Mouse (Mus musculus) myocyte (in vitro differentiated cells): Measurements from ENCODE around the gene Pld5. TPM values are rescaled to one million over a fixed set of nuclear protein-coding genes. Genes with fewer than 3 reads are reported as not detected.

ENCODE experiments used
- H3K27me3 ChIP-seq: one replicate; pipeline ENCODE4 v1.6.1; 2011; ENCODE audit not compliant: control insufficient read depth, insufficient read depth, insufficient read length
- H3K36me3 ChIP-seq: one replicate; pipeline ENCODE4 v1.6.1; 2011; ENCODE audit not compliant: control insufficient read depth, insufficient read depth
- H3K4me2 ChIP-seq: one replicate; pipeline ENCODE4 v1.6.1; 2011; ENCODE audit warnings: low read depth, control low read depth
- H3K4me3 ChIP-seq: one replicate; pipeline ENCODE4 v1.5.1; 2011; ENCODE audit warnings: mild to moderate bottlenecking, control low read depth, moderate library complexity
- H3K79me2 ChIP-seq: one replicate; pipeline ENCODE4 v1.6.1; 2011; ENCODE audit not compliant: control insufficient read depth, insufficient read depth
- H3ac ChIP-seq: one replicate; pipeline ENCODE4 v1.6.1; 2011; ENCODE audit not compliant: control insufficient read depth, insufficient read length
- CEBPB ChIP-seq: IDR thresholded peaks from 2 replicates; pipeline ENCODE4 v1.6.1; 2011; ENCODE audit warnings: mild to moderate bottlenecking, moderate library complexity; ENCODE audit not compliant: poor library complexity, insufficient read depth, severe bottlenecking
- E2F4 ChIP-seq: IDR thresholded peaks from one replicate; pipeline ENCODE4 v1.6.1; 2011; ENCODE audit warnings: mild to moderate bottlenecking, control low read depth, moderate library complexity; ENCODE audit not compliant: insufficient read depth
- MAX ChIP-seq: IDR thresholded peaks from one replicate; pipeline ENCODE4 v1.6.1; 2011; ENCODE audit warnings: low read depth, mild to moderate bottlenecking, control low read depth
- MYOD1 ChIP-seq, 3 experiments: IDR thresholded peaks; one replicate each; pipeline ENCODE4 v1.6.1; 2011; ENCODE audit warnings: control low read depth in 2 of 3, low read depth in 2 of 3, mild to moderate bottlenecking in 2 of 3, moderate library complexity in 1 of 3; ENCODE audit not compliant: insufficient read length in 2 of 3, control insufficient read depth in 1 of 3
- MYOG ChIP-seq, 3 experiments: IDR thresholded peaks; one replicate each; pipeline ENCODE4 v1.6.1; 2011; ENCODE audit warnings: control low read depth in 2 of 3, low read depth in 2 of 3, mild to moderate bottlenecking in 2 of 3; ENCODE audit not compliant: insufficient read length in 2 of 3, control insufficient read depth in 1 of 3, insufficient read depth in 1 of 3
- POLR2A ChIP-seq: IDR thresholded peaks from one replicate; pipeline ENCODE4 v1.6.1; 2011; ENCODE audit warnings: low read depth, mild to moderate bottlenecking, control low read depth, moderate library complexity; ENCODE audit not compliant: insufficient read length
- POLR2AphosphoS2 ChIP-seq: IDR thresholded peaks from one replicate; pipeline ENCODE4 v1.6.1; 2011; ENCODE audit warnings: low read depth, control low read depth; ENCODE audit not compliant: insufficient read length
- REST ChIP-seq: IDR thresholded peaks from one replicate; pipeline ENCODE4 v1.6.1; 2011; ENCODE audit warnings: mild to moderate bottlenecking, control low read depth, moderate library complexity; ENCODE audit not compliant: insufficient read depth, insufficient read length
- SRF ChIP-seq: IDR thresholded peaks from one replicate; pipeline ENCODE4 v1.6.1; 2011; ENCODE audit warnings: low read depth; ENCODE audit not compliant: control insufficient read depth, insufficient read length
- TCF12 ChIP-seq: IDR thresholded peaks from one replicate; pipeline ENCODE4 v1.6.1; 2011; ENCODE audit warnings: mild to moderate bottlenecking, control low read depth; ENCODE audit not compliant: poor library complexity, insufficient read depth, severe bottlenecking
- TCF3 ChIP-seq: IDR thresholded peaks from one replicate; pipeline ENCODE4 v1.6.1; 2011; ENCODE audit warnings: low read depth, control low read depth; ENCODE audit not compliant: insufficient read length
- USF1 ChIP-seq: IDR thresholded peaks from one replicate; pipeline ENCODE4 v1.6.1; 2011; ENCODE audit warnings: low read depth, mild to moderate bottlenecking, control low read depth, moderate library complexity
- polyA plus RNA-seq: library from polyadenylated mRNA; unstranded; fragments of >200 nt; fragmentation: generic; extraction: Trizol; gene quantifications from one replicate; pipeline ENCODE4 v1.2.1, GENCODE M21; 2012; ENCODE audit warnings: missing spikeins

The Pld5 gene
- polyA plus RNA-seq, 1 experiment = not detected

DNA sequence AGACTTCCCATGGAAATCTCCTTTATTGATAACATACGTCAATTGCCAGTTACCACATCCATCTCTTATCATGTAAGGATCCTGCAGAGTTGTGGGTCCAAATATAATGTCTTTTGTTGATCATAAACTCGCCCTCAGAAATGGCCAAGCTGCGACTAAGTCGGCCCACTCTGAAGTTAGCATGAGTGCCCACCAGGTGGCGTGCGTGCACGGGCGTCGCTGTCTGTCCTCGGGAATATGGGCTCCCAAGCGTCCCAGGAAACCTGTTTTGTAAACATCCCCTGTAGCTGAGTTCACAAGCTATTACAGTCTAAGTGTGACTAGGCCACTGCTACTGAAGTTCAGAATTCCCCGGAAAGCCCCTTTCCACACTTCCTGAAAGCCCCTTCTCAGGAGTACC is 51.9 kb downstream of the Pld5 start:
- TF ChIP-seq REST (no peak), E2F4 (no peak), TCF3 (no peak), POLR2AphosphoS2 (no peak), SRF (no peak), USF1 (no peak), MYOD1 (IDR thresholded peaks at IDR 0.05; ENCODE audit: control insufficient read depth in 1 of 3, insufficient read length in 2 of 3, low read depth in 2 of 3) (no peak), TCF12 (no peak), CEBPB (no peak), MAX (no peak), POLR2A (no peak), MYOG (IDR thresholded peaks at IDR 0.05; ENCODE audit: control insufficient read depth in 1 of 3, insufficient read depth in 1 of 3, insufficient read length in 2 of 3, low read depth in 2 of 3) (no peak)
- Histone ChIP-seq H3ac (no peak overlapping the region), H3K4me2 (peak overlapping the region; percentile 73)

DNA sequence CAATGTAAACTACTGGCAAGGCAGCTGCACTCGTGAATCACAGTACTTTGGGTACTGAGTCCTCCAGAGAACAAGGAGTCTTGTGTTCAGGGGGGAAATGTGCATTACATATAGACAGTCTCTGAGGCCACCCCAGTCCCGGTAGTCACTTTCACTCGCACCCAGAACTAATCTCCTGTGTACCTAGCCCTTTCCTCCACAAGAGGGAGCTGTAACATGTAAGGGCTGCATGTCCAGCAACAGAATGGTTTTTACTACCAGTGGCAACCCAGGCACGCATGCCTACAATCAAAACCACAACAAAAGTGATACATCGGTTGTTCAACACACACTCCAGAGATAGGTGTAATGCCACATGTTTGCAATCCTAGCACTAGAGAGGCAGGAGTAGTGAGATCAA is 56.9 kb downstream of the Pld5 start:
- H3K36me3 ChIP-seq = no peaks in the 10 kb centered on the region

More for the DNA sequence above, 51.9 kb downstream of the Pld5 start:
- H3K79me2 ChIP-seq = no peaks in the 10 kb centered on the region
- no peaks in the 10 kb centered on the region for H3K36me3 ChIP-seq
- no peak overlapping the region for H3K4me3 ChIP-seq
- no peaks in the 10 kb centered on the region for H3K27me3 ChIP-seq

DNA sequence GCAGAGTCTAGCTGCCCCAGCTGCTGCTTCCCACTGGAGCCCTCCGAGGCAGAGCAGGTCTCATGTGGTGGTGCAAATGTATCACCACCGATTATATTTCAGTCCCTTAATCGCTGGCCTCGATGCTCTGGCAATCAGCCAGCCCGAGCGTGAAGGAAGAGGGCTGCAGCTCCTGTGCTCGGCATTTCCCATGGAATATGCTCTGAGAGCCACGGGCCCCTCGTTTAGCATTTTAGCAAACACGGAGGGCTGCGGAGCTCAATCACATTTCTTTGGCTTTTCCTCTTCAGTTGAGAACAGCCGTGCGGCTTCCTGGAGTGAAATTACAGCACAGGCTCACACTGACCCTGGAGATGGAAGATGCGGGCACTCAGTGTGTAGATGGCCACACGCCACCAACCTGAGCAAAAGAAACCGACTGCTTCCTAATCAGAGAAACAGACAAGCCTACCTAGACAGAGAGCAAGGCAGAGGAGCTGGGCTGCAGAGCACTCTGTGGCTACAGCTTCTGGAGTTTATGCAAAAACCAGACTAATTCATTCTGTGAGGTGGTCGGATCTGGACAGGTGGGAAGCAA is 61.4 kb downstream of the Pld5 start:
- no peak for TF ChIP-seq MYOG (IDR thresholded peaks at IDR 0.05; ENCODE audit: control insufficient read depth in 1 of 3, insufficient read depth in 1 of 3, insufficient read length in 2 of 3, low read depth in 2 of 3)
- no peak for TF ChIP-seq SRF
- H3ac ChIP-seq = no peak overlapping the region
- no peak overlapping the region for H3K4me3 ChIP-seq
- H3K36me3 ChIP-seq = no peaks in the 10 kb centered on the region
- H3K79me2 ChIP-seq = no peaks in the 10 kb centered on the region
- H3K4me2 ChIP-seq = no peak overlapping the region
- H3K27me3 ChIP-seq = no peaks in the 10 kb centered on the region

More for the DNA sequence above, 56.9 kb downstream of the Pld5 start:
- Histone ChIP-seq H3K27me3 (no peaks in the 10 kb centered on the region), H3K4me2 (no peak overlapping the region), H3K4me3 (no peak overlapping the region), H3K79me2 (no peaks in the 10 kb centered on the region), H3ac (no peak overlapping the region)
- TF ChIP-seq POLR2A (no peak), CEBPB (no peak), USF1 (no peak), TCF3 (no peak), POLR2AphosphoS2 (no peak), MAX (no peak), E2F4 (no peak), TCF12 (no peak)

DNA sequence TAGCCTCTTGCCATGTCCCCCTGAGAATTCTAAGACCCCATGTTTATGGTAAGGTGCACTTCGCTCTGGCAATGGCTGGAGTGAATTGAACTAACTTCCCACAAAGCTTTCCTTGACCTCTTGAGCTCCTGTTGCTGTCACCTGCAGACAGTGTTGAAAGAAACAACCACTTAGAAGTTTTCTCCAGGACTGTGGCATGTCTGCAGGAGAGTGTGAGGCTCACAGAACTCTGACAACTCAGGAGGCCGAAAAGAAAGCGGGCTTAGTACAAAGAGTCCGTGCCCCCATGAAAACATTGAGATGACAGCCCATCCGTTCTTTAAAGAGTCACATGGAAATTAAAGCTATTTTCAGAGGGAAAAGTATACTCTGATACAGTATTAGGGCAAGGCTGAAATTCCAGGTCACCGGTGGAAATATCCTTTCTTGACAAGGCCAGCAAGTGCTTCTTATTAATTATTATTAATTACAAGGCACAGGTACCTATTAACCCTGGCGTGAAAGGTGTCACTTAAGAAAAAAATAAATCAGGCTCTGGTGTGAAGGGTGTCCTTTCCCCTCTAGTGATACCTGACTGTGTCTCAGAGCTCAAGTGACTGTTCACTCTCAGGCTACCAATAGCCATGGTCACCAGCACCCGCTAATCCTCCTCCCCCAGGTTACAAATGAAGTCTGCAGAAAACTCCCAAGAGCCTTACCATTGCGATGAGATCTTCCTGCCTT is 62.0 kb downstream of the Pld5 start:
- Histone ChIP-seq H3K4me2 (no peak overlapping the region), H3K79me2 (no peaks in the 10 kb centered on the region), H3K36me3 (no peaks in the 10 kb centered on the region), H3K4me3 (no peak overlapping the region), H3ac (no peak overlapping the region), H3K27me3 (no peaks in the 10 kb centered on the region)
- TF ChIP-seq MAX (no peak), TCF12 (no peak), MYOD1 (IDR thresholded peaks at IDR 0.05; ENCODE audit: control insufficient read depth in 1 of 3, insufficient read length in 2 of 3, low read depth in 2 of 3) (no peak), POLR2AphosphoS2 (no peak), USF1 (no peak), CEBPB (no peak), MYOG (IDR thresholded peaks at IDR 0.05; ENCODE audit: control insufficient read depth in 1 of 3, insufficient read depth in 1 of 3, insufficient read length in 2 of 3, low read depth in 2 of 3) (no peak), TCF3 (no peak), E2F4 (no peak), POLR2A (no peak), REST (no peak), SRF (no peak)

DNA sequence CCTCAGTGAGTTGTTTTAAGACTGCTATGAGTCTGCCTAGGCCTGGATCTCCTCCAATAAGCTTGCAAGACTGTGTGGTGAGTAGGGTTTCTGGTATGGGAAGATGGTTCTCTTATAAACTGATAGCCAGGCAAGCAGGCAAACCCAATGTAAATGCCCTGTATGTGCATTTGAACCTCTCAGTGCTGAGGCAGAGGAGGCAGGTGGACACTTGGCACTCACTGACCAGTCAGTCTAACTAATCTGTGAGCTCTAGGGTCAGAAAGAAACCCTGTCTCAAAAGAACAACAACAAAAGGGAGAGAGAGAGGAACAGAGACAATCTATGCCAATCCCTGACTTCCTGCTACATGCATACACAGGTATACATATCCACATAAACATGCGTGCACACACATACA is 64.3 kb downstream of the Pld5 start:
- Histone ChIP-seq H3K36me3 (no peaks in the 10 kb centered on the region), H3K4me2 (no peak overlapping the region), H3K79me2 (no peaks in the 10 kb centered on the region), H3ac (no peak overlapping the region), H3K4me3 (no peak overlapping the region), H3K27me3 (no peaks in the 10 kb centered on the region)
- TF ChIP-seq MYOG (IDR thresholded peaks at IDR 0.05; ENCODE audit: control insufficient read depth in 1 of 3, insufficient read depth in 1 of 3, insufficient read length in 2 of 3, low read depth in 2 of 3) = no peak
- TF ChIP-seq TCF12 = no peak
- no peak for TF ChIP-seq POLR2AphosphoS2
- TF ChIP-seq MYOD1 (IDR thresholded peaks at IDR 0.05; ENCODE audit: control insufficient read depth in 1 of 3, insufficient read length in 2 of 3, low read depth in 2 of 3) = no peak
- TF ChIP-seq SRF = no peak
- no peak for TF ChIP-seq TCF3
- no peak for TF ChIP-seq USF1
- TF ChIP-seq E2F4 = no peak
